Mouse (Mus musculus) ZHBTc4 (cell line): ENCODE measurements at regions not wholly inside any gene's neighbourhood (a gene's known extent, or its start where the extent isn't known, plus 50 kb on each side); places are given as distances from the start of the nearest gene placed in this dataset.
A peak's percentile ranks its signal among the peaks of the same experiment; 100 is the strongest.

Experiments
- DNase-seq: peaks from one replicate; pipeline ENCODE4 v3.0.0-alpha.2; 2011; ENCODE audit warnings: low read depth, low spot score

- DNase-seq: no peak
Observed at GRCm38 (mm10) chr2:51334437-51334836, 185.5 kb upstream of the Rnd3 start.

GRCm38 (mm10) chr2:51327081-51327480 lies 178.2 kb upstream of the Rnd3 start:
- DNase-seq: no peak

GRCm38 (mm10) chr2:51321676-51322075 lies 172.8 kb upstream of the Rnd3 start:
- no peak for DNase-seq

- DNase-seq: peak; percentile 66
Observed at GRCm38 (mm10) chr2:51316452-51316851, 167.5 kb upstream of the Rnd3 start.

- DNase-seq: no peak
Observed at GRCm38 (mm10) chr2:51313414-51313813, 164.5 kb upstream of the Rnd3 start.

- DNase-seq: no peak
Observed at GRCm38 (mm10) chr2:51306257-51306656, 157.3 kb upstream of the Rnd3 start.

- DNase-seq: no peak
Observed at GRCm38 (mm10) chr2:51305411-51305810, 156.5 kb upstream of the Rnd3 start.

- DNase-seq: no peak
Observed at GRCm38 (mm10) chr2:51304694-51305093, 155.8 kb upstream of the Rnd3 start.

GRCm38 (mm10) chr2:51290659-51291260 lies 141.8 kb upstream of the Rnd3 start:
- DNase-seq: no peak

GRCm38 (mm10) chr2:51288678-51289077 lies 139.8 kb upstream of the Rnd3 start:
- no peak for DNase-seq

- no peak for DNase-seq
Observed at GRCm38 (mm10) chr2:51285632-51286031, 136.7 kb upstream of the Rnd3 start.

GRCm38 (mm10) chr2:51284781-51285225 lies 135.9 kb upstream of the Rnd3 start:
- DNase-seq: no peak

GRCm38 (mm10) chr2:51279396-51280045 lies 130.6 kb upstream of the Rnd3 start:
- DNase-seq: no peak

- no peak for DNase-seq
Observed at GRCm38 (mm10) chr2:51278824-51279223, 129.9 kb upstream of the Rnd3 start.

- DNase-seq: no peak
Observed at GRCm38 (mm10) chr2:51278356-51278755, 129.4 kb upstream of the Rnd3 start.

- DNase-seq: no peak
Observed at GRCm38 (mm10) chr2:51276591-51276990, 127.7 kb upstream of the Rnd3 start.

- no peak for DNase-seq
Observed at GRCm38 (mm10) chr2:51273300-51273699, 124.4 kb upstream of the Rnd3 start.

- DNase-seq: peak; percentile 17
Observed at GRCm38 (mm10) chr2:51268532-51268931, 119.6 kb upstream of the Rnd3 start.

- no peak for DNase-seq
Observed at GRCm38 (mm10) chr2:51267662-51268061, 118.8 kb upstream of the Rnd3 start.

GRCm38 (mm10) chr2:51262506-51262905 lies 113.6 kb upstream of the Rnd3 start:
- no peak for DNase-seq

GRCm38 (mm10) chr2:51250798-51251197 lies 101.9 kb upstream of the Rnd3 start:
- DNase-seq: no peak

GRCm38 (mm10) chr2:51241573-51241972 lies 92.7 kb upstream of the Rnd3 start:
- no peak for DNase-seq

GRCm38 (mm10) chr2:51240000-51240399 lies 91.1 kb upstream of the Rnd3 start:
- no peak for DNase-seq
